Mouse (Mus musculus): ENCODE measurements around the gene Eif2s3x. TPM values are rescaled to one million over a fixed set of nuclear protein-coding genes. Genes with fewer than 3 reads are reported as not detected.

Eif2s3x gene
- 26.1 and 39.5 TPM in 2 replicates for polyA plus RNA-seq (2012; rRNA removed)

GRCm38 (mm10) chrX:94212597-94213321 is at the start of gene Eif2s3x:
Gene Eif2s3x, minus strand, starts transcription at chrX:94212862.

DNA sequence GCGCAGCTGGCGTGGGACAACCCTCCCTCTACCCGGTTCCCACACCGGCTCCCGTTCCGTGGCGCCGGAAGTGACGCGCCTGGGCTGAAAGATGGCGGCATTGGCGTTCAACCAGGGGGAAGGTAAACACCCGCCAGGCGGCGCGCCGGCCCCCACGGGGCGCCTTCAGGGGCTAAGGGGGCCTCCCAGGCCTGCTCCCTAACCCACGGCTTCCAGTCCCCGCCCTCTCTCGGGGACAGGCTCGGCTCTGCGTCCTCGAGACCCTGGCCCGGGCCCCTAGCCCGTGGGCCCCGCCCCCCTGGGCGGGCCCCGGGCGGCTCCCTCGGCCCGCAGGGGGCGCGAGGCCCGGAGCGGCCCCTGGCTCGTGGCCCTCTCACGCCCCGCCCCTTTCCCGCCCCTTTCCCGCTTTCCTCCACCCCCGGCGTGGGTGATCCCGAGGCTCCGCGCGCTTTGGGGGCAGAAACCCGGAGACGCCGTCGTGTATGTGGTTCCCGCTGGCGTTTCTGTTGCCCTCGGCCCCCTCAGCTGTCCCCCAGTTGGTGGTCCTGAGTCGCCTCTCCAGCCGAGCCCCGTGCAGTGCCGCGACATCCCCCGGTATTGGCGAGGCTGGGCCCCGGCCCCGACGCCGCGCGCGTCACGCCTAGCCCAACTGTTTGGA is 22.0 kb upstream of the Eif2s3x start, which contains the start of gene Klhl15:
Gene Klhl15, plus strand, starts transcription at position 68 of the 658 bp plus-strand sequence.

Other genes starting within 250 kb of the Eif2s3x start
- gene AU015836, start 244.2 kb downstream of the Eif2s3x start, polyA plus RNA-seq (2012; rRNA removed), result 1.4 and 2.1 TPM in 2 replicates
- 4.4 and 4.9 TPM in 2 replicates for gene Zfx, start 89.2 kb downstream of the Eif2s3x start, polyA plus RNA-seq (2012; rRNA removed)
- gene Klhl15, start 21.7 kb upstream of the Eif2s3x start, polyA plus RNA-seq (2012; rRNA removed), result 1.5 and 1.9 TPM in 2 replicates
- gene Fam90a1b, start 153.9 kb upstream of the Eif2s3x start, polyA plus RNA-seq (2012; rRNA removed), result not detected in 2 replicates
- 10.8 and 11.7 TPM in 2 replicates for gene Apoo, start 154.3 kb upstream of the Eif2s3x start, polyA plus RNA-seq (2012; rRNA removed)

Data from liver, embryonic 18 days (tissue).